Mouse (Mus musculus): Measurements from ENCODE around the gene Exosc5. TPM values are rescaled to one million over a fixed set of nuclear protein-coding genes. Genes with fewer than 3 reads are reported as not detected.
A peak's percentile ranks its signal among the peaks of the same experiment; 100 is the strongest.

The Exosc5 gene
- polyA plus RNA-seq, 1 experiment = 21.6 TPM

DNA sequence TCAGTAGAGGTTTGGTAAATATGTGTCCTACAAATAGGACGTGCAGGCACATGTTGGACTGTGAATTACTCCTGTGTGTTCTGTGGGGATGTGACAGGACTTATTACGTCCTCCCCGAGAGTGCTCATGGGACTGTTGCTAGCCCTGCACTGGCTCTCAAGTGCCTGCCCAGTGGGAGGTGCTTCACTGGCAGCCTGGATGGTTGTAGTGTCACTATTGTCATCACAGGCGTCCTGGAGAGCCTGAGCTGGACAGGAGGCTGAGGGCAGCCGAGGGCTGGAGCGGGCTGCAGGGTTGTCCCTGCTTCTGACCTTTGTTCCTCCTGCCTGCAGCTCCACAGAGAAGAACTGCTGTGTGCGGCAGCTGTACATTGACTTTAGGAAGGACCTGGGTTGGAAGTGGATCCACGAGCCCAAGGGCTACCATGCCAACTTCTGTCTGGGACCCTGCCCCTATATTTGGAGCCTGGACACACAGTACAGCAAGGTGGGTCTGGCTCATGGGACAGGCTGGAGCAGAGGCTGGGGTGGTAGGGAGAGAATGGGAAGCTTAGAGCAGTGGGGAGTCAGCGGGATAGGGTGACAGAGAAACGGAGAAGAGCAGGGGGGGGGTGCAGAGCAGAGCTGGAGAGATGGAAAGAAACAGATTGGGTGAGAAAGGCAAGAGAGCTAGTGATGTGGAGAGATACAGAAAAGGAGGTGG lies 45.0 kb downstream of the Exosc5 start:
- TF ChIP-seq CTCF (IDR thresholded peaks at IDR 0.05; ENCODE audit: borderline replicate concordance, insufficient read depth, low read length) (no peak), POLR2A (IDR thresholded peaks at IDR 0.05; ENCODE audit: low read depth, low read length) (no peak)
- Histone ChIP-seq H3K27ac (ENCODE audit: insufficient read depth, low read length) (no peak overlapping the region), H3K4me1 (ENCODE audit: control insufficient read depth, insufficient read depth, low read length) (peaks cover 11% of the 10 kb centered on the region; the same call in 1 of the 2 replicates), H3K4me3 (ENCODE audit: insufficient read depth, low read length) (no peak overlapping the region)

DNA sequence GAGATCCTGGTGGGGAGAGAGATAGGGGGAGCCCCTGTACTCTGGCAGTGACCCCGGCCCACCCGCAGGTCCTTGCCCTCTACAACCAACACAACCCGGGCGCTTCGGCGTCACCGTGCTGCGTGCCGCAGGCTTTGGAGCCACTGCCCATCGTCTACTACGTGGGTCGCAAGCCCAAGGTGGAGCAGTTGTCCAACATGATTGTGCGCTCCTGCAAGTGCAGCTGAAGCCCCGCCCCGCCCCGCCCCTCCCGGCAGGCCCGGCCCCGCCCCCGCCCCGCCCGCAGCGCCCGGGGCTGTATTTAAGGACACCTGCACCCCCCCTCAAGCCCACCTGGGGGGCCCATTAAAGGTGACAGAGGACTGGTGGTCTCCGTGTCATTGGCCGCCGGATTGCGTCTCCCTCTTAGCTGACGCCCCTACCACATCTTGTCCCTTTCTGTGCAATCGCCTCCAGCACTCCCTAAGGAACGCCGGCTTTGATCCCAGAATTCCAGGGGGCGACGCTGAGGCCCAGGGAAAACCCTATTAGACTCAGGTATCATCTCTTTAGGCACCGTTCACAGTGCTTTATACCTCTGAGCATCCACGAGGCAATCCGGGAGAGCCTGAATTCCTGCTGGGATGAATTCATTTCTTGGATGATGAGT lies 45.9 kb downstream of the Exosc5 start:
- no peak overlapping the region for H3K27ac ChIP-seq (ENCODE audit: insufficient read depth, low read length)
- no peak overlapping the region for H3K4me3 ChIP-seq (ENCODE audit: insufficient read depth, low read length)
- H3K4me1 ChIP-seq (ENCODE audit: control insufficient read depth, insufficient read depth, low read length) = peaks cover 11% of the 10 kb centered on the region; the same call in 1 of the 2 replicates
- TF ChIP-seq CTCF (IDR thresholded peaks at IDR 0.05; ENCODE audit: borderline replicate concordance, insufficient read depth, low read length) (no peak), POLR2A (IDR thresholded peaks at IDR 0.05; ENCODE audit: low read depth, low read length) (no peak)

DNA sequence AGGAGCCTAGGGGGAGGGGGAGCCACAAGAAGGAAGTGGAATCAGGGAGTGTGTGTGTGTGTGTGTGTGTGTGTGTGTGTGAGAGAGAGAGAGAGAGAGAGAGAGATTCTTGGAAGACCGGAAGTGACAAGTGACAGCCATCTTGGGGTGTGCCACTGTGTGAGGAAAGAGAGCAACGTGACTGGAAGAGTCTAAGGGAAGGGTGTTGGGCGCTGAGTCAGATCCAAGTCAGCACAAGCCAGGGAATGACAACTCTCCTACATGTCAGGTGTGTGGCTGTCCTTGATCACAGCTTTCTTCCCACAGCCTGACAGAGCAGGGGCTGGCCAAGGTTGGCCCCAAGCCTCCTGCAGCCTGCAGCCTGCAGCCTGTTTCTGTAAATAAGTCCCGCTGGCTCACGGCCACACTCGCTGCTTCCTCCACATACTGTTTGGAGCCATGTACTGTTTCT lies 46.9 kb downstream of the Exosc5 start:
- Histone ChIP-seq H3K27ac (ENCODE audit: insufficient read depth, low read length) (no peak overlapping the region), H3K4me1 (ENCODE audit: control insufficient read depth, insufficient read depth, low read length) (peaks cover 15% of the 10 kb centered on the region; the same call in 1 of the 2 replicates)
- TF ChIP-seq POLR2A (IDR thresholded peaks at IDR 0.05; ENCODE audit: low read depth, low read length) (no peak), CTCF (IDR thresholded peaks at IDR 0.05; ENCODE audit: borderline replicate concordance, insufficient read depth, low read length) (no peak)

DNA sequence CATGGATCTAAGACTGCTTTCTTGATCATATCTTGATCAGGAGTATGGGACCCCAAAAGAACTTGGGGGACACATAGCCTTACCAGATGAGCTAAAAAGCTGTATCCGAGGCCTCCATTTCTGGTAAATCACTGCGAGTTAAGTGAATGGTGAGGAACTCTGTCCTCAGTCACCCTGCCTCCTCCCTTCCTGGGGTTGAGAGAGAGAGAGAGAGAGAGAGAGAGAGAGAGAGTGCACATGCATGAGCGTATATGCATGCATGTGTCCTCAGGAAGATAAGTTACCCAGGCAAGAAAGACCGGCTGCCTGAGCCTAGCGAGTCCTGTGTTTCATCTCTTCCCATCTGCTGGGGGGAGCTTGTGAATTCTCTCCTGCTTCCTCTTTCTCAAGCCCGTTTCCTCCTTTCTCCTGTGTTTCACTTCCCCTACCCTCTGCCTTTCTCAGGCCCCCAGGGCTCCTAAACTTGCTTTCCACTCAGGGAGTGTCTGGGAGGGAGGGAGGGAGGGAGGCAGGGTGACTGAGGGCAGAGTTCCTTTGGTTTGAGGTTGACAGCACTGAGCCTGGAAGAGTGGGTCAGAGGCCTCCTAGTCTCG lies 47.7 kb downstream of the Exosc5 start:
- H3K4me3 ChIP-seq (ENCODE audit: insufficient read depth, low read length) = no peak overlapping the region
- H3K4me1 ChIP-seq (ENCODE audit: control insufficient read depth, insufficient read depth, low read length) = peaks cover 22% of the 10 kb centered on the region
- H3K27ac ChIP-seq (ENCODE audit: insufficient read depth, low read length) = no peak overlapping the region
- no peak for TF ChIP-seq POLR2A (IDR thresholded peaks at IDR 0.05; ENCODE audit: low read depth, low read length)
- TF ChIP-seq CTCF (IDR thresholded peaks at IDR 0.05; ENCODE audit: borderline replicate concordance, insufficient read depth, low read length) = no peak

More for the DNA sequence above, 46.9 kb downstream of the Exosc5 start:
- H3K4me3 ChIP-seq (ENCODE audit: insufficient read depth, low read length) = no peak overlapping the region

DNA sequence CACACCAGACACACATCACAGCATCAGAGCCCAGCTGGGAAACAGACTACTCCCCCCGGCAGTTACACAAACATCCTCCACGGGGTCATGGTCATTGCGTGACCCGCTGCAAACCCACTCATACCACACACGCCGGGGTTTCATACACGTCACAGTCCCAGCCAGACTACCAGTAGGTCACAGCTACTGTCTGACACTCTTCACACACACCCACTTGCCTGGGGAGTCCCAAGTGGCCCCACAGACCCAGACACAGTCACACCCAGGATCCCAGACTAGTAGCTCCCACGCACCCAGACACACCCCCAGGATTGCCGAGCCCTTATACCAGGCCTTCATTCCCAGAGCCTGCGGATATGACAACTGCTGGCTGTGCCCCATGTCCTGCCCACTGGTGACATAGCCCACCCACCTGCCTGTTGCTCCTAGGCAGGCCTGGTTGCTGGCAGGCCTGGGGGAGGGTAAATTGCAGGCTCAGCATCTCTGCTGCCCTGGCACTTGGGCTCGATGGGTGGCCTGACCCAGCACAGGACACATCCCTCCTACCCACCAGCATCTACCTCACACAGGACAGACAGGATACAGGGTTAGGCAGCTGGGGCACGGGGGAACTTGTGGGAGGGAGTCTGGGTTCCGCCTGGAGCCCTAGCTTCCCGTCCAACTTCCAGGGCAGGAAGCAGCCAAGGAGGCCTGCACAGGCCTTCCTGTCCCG lies 48.8 kb downstream of the Exosc5 start:
- no peak overlapping the region for H3K27ac ChIP-seq (ENCODE audit: insufficient read depth, low read length)
- no peak overlapping the region for H3K4me3 ChIP-seq (ENCODE audit: insufficient read depth, low read length)
- H3K4me1 ChIP-seq (ENCODE audit: control insufficient read depth, insufficient read depth, low read length) = peaks cover 22% of the 10 kb centered on the region
- TF ChIP-seq POLR2A (IDR thresholded peaks at IDR 0.05; ENCODE audit: low read depth, low read length) (no peak), CTCF (IDR thresholded peaks at IDR 0.05; ENCODE audit: borderline replicate concordance, insufficient read depth, low read length) (no peak)

DNA sequence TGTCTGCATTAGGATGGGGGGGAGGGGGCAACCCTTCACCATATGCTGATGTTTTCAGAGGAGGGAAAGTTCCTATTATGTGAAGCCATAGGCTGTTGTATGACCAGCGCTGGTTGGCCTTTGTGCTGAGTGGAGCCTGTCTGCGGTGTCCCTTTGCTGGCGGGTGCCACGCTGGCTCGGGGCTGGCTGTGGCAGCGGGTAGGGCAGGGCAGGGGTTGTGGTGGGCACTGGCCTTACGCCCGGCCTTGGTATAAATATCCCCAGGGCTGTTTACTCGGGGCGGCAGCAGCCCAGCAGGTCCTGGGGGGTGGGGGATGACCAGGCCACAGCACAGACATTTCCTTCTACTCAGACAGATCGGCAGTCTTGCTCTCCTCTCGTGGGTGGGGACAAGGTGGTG lies 51.0 kb downstream of the Exosc5 start:
- Histone ChIP-seq H3K27ac (ENCODE audit: insufficient read depth, low read length) (no peak overlapping the region), H3K4me3 (ENCODE audit: insufficient read depth, low read length) (no peak overlapping the region), H3K4me1 (ENCODE audit: control insufficient read depth, insufficient read depth, low read length) (peaks cover 22% of the 10 kb centered on the region)
- TF ChIP-seq CTCF (IDR thresholded peaks at IDR 0.05; ENCODE audit: borderline replicate concordance, insufficient read depth, low read length) = no peak
- TF ChIP-seq POLR2A (IDR thresholded peaks at IDR 0.05; ENCODE audit: low read depth, low read length) = no peak

DNA sequence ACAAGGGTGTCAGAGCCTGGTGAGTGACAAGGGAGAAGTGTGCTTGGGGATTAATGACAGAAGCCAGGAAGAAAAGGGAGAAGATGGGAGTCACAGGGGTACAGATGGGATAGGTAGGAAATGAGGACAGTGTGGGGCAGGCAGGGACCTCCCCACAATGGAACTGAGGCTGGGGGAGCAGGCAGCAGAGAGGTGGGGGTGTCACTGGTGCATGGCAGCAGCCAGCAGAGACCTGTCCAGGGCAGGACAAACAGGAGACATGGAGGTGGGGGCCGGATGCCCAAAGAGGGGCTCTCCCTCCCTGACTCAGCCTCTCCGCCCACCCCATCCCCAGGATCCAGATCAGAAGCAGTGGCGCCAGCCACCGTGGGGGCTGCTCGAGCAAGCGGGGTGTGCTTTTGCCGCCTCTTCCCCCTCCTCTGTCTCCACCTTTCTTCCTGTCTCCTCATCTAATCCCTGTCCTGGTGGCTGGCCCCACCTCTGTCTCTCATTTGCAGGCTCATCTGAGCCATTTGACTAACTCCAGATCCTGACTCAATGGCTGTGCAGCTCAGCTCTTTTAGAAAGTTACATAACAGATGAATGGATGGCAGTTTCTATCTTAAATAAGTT lies 51.7 kb downstream of the Exosc5 start:
- H3K4me1 ChIP-seq (ENCODE audit: control insufficient read depth, insufficient read depth, low read length) = peaks cover 17% of the 10 kb centered on the region
- H3K4me3 ChIP-seq (ENCODE audit: insufficient read depth, low read length) = no peak overlapping the region
- H3K27ac ChIP-seq (ENCODE audit: insufficient read depth, low read length) = peak overlapping the region; percentile 48
- TF ChIP-seq CTCF (IDR thresholded peaks at IDR 0.05; ENCODE audit: borderline replicate concordance, insufficient read depth, low read length) = no peak

DNA sequence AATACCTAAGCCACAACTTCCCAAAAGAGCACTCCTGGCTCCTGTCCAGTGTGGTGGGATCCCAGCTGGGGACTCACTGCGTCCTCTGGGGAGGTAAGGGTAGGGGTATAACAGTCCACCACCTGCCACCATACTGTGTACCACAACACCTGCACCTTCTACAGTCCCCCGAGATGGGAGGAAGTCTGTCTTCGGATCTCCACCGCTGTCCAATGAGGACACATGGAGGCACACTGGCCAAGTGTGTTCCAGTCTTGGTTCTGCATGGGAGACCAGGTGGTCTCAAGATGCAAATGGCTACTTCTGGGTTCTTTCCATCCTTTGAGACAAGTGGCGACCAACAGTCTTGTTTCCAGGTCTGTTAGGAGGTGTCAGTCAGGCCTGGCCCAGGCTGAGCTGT lies 52.2 kb downstream of the Exosc5 start:
- TF ChIP-seq POLR2A (IDR thresholded peaks at IDR 0.05; ENCODE audit: low read depth, low read length) (0 out of 2 replicates have a peak, but pooled peaks have one; percentile 25), CTCF (IDR thresholded peaks at IDR 0.05; ENCODE audit: borderline replicate concordance, insufficient read depth, low read length) (no peak)
- Histone ChIP-seq H3K27ac (ENCODE audit: insufficient read depth, low read length) (peak overlapping the region; percentile 48), H3K4me1 (ENCODE audit: control insufficient read depth, insufficient read depth, low read length) (peaks cover 17% of the 10 kb centered on the region), H3K4me3 (ENCODE audit: insufficient read depth, low read length) (no peak overlapping the region)

DNA sequence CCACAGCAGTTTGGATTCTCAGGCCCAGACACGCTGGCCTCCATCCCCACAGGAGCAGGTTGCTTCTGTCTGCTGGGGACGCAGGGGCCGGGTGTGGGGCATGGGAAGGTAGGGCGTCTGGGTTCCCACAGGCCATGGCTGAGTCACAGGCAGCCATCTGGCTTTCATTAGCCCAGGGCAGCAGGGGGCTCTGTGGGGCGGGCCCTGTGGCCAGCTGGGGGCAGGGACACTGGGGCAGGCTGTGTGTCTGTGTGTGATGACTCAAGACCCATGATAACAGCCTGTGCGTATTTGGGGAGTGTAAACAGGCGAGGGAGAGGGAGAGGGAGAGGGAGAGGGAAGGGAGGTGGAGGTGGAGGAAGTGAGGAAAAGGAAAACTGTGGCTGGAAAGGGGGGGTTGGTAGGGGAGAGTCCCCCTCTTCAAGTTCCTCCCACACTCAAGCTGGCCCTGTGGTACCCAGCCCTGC lies 52.8 kb downstream of the Exosc5 start:
- H3K4me1 ChIP-seq (ENCODE audit: control insufficient read depth, insufficient read depth, low read length) = peaks cover 17% of the 10 kb centered on the region
- TF ChIP-seq POLR2A (IDR thresholded peaks at IDR 0.05; ENCODE audit: low read depth, low read length) (no peak), CTCF (IDR thresholded peaks at IDR 0.05; ENCODE audit: borderline replicate concordance, insufficient read depth, low read length) (no peak)
- peak overlapping the region; percentile 48 for H3K27ac ChIP-seq (ENCODE audit: insufficient read depth, low read length)
- H3K4me3 ChIP-seq (ENCODE audit: insufficient read depth, low read length) = no peak overlapping the region
